Mouse (Mus musculus) left cerebral cortex, adult 2 months (tissue): ENCODE data around the gene Klhl7. TPM values are rescaled to one million over a fixed set of nuclear protein-coding genes. Genes with fewer than 3 reads are reported as not detected.

ENCODE experiments used
- DNase-seq, 2 experiments: peaks; one replicate each; pipeline ENCODE4 v3.0.0; 2021 to 2022; ENCODE audit warnings: low spot score in 2 of 2, mixed read lengths in 1 of 2; ENCODE audit errors: extremely low spot score in 1 of 2
- H3K27ac ChIP-seq: fragments of 200-600 bp; 2 replicates; pipeline ENCODE4 v1.8.1; 2022
- H3K4me3 ChIP-seq: fragments of 200-600 bp; 2 replicates; pipeline ENCODE4 v1.8.1; 2022
- CTCF ChIP-seq: fragments of 200-600 bp; IDR thresholded peaks from 2 replicates; pipeline ENCODE4 v1.8.1; 2022; ENCODE audit warnings: antibody characterized with exemption, mild to moderate bottlenecking, moderate library complexity
- intact Hi-C: fragments of 180-260 bp; cut with DNase I; formaldehyde crosslinking; loops from one replicate; pipeline ENCODE4 v1.15.1; 2025
- long read RNA-seq, 2 experiments: library from polyadenylated mRNA; stranded (forward); transcript quantifications; one replicate each; pipeline ENCODE4 v2.0.0; 2021; ENCODE audit warnings: borderline mapping rate in 2 of 2
- total RNA-seq, 2 experiments: library from RNA; stranded (reverse); gene quantifications; 2 replicates each; pipeline ENCODE4 v1.2.3; 2021

The Klhl7 gene
- 10 to 100 TPM; 88.2 TPM for total RNA-seq
- long read RNA-seq, experiment 1, transcript Klhl7-201 (11 exons, 2,966 nt): major isoform, 60 of 71 reads
- long read RNA-seq, experiment 1, partial matches to known transcripts: 2 of 71 reads
- long read RNA-seq, experiment 1, other reads (novel, unspliced or antisense): 9 of 71 reads
- long read RNA-seq, experiment 2, transcript Klhl7-201 (11 exons, 2,966 nt): major isoform, 41 of 61 reads
- long read RNA-seq, experiment 2, partial matches to known transcripts: 4 of 61 reads
- long read RNA-seq, experiment 2, other reads (novel, unspliced or antisense): 16 of 61 reads

DNA sequence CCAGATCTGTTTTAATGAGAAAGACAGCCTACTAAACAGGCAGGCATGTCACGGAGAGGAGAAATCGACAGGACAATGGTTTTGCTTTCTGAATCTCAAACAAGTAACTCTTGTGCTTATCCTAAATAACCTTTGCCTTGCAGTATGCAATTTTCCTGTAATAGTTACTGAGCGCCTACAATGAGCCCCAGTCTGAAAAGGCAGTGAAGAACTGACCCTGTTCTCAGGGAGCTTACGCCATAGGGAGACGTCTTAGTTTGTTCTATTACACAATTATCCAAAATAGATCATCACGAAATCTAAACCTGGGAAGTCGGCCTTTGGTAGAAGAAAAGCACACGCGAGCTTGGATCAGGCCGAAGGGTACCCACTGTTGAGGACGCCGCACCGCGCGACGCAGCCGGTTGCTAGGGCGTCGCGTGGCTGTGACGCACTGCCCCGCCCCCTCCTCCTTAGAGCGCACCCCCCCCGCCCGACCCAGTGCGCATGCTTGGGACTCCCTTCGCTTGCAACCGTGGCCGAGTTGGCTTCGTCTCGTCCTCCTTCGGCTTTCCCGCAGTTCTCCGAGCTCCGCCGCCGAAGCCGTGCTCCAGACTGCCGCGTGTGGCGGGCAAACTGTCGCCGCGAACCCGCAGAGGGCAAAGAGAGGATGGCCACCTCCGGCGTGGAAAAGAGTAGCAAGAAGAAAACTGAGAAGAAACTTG lies at the start of gene Klhl7:
TSS of gene Klhl7 (plus strand) at position 500 of the 704 bp plus-strand sequence.
- H3K4me3 ChIP-seq: peak within 1 kb of the TSS; percentile 77
- DNase-seq: peak; percentile 85 to 90
- TF ChIP-seq CTCF: no peak; the same call in 1 of the 2 replicates
- intact Hi-C loops: loop anchor here (1.0 kb wide), 1 partner anchor 64 kb away; the partner anchor contains the start of gene Nupl2
- peak within 1 kb of the TSS; percentile 95 for H3K27ac ChIP-seq

DNA sequence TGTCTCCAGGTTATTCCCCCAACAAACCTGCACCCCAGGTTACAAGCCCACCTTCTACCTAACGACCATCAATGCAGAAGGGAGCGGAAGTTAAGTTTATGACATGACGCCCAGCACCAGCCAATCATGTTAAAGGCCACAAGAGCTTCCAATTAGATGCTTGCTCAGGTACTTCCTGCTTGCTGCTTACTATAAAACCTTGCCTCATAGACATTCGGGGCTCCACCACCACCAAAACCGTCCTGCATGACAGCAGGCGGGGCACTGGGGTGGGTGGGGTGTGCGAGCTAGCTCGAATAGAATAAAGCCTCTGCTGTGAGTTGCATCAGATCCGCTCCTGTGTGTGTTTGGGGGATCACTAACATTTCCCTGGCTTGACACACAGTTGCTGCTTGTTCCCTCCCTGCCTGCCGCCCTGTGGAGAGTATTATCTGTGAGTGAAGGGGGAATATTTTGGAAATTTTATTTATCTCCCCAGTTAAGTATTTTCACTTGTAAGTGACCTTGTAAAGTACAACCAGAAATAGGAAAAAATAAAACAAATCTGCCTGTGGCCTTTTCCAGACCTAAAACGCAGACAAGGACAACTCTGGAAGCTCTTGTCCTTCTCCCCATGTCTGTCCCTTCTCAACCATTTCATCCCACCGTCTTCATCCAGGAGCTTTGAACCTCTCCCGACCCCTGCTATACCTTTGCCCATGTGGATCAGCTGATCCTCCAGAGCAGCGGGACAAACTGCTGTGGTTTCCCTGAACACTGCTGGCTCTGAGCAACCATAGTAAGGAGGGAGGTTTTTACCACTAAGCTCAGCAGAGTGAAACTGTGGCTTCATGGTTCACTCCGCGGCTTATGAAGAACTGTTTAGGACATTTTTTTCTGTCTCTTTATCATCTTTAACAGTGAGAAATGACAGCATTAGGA lies 48.4 kb upstream of the Klhl7 start:
- Histone ChIP-seq H3K4me3 (no peak overlapping the region), H3K27ac (no peak overlapping the region)
- intact Hi-C loops: no loop called here
- TF ChIP-seq CTCF: no peak
- DNase-seq: no peak

DNA sequence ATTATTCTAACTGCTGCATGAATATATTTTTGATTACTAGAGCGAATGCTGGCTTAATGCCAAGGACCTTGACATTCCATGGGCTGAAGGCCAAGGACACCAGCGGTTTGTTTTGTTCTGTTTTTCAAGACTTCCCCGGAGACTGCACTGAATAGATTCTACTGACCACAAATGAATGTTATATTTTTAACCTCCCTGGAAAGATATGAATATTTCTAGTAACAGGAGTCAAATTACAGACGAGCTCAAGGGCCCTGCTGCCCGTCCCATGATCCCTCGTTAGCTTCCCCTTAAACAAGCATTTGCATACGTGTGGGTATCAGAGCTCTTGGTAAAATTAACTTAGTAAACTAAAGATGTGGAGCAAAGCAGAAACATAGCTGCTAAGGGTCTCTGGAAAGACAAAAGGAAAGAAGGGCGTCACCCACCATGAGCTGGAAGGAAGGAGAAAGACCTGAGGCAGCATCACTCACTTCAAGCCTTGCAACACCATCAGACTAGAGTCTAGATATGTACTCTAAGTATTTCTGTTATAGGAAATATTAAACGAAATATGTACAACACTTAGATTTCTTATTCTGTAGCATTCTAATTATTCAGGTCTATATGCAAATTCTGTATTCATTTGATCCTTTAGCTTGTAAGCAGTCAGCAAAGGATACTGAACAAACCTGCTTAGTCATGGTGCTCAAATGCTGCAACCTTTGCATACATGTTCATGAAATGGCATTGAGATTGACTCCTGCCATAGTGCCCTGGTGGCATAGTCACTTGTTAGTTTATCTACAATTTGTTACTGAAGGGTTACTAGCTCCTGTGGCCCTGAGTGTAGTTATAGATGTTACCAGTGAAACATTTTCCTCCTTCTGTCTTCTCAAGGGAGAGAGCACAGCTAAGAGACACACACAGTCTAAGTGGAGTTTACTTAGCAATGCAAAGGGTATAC lies 46.9 kb upstream of the Klhl7 start:
- H3K4me3 ChIP-seq: no peak overlapping the region
- DNase-seq: no peak
- no peak for TF ChIP-seq CTCF
- no peak overlapping the region for H3K27ac ChIP-seq
- intact Hi-C loops: no loop called here

GRCm38 (mm10) chr5:24054382-24054781 lies 46.0 kb upstream of the Klhl7 start:
- intact Hi-C loops: no loop called here
- peak; percentile 35 for TF ChIP-seq CTCF

DNA sequence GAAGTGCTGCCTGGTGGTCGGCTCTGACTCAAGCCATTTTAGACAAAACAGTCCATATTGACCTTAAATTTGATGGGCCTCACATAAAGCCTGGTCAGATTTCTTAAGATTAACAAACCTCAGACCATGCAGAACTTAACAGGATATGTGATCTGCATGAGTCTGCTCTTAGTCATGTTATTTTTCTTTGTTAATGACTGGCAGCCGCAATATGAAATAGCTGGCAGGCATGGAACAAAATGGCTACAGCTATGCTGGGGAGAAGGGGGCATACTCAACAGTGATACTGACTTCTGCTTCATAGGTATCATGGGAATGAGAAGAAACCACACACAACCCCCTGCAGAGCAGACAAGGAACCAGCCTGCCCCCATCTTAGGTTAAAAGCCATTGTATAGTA lies 43.5 kb upstream of the Klhl7 start:
- Histone ChIP-seq H3K27ac (no peak overlapping the region), H3K4me3 (no peak overlapping the region)
- intact Hi-C loops: no loop called here
- DNase-seq: no peak
- no peak for TF ChIP-seq CTCF

More at GRCm38 (mm10) chr5:24054382-24054781, 46.0 kb upstream of the Klhl7 start:
- Histone ChIP-seq H3K27ac (no peak overlapping the region), H3K4me3 (no peak overlapping the region)
- DNase-seq: no peak

GRCm38 (mm10) chr5:24057592-24057991 lies 42.8 kb upstream of the Klhl7 start:
- TF ChIP-seq CTCF: no peak; the same call in none of the 2 replicates
- intact Hi-C loops: no loop called here
- no peak for DNase-seq
- H3K27ac ChIP-seq: no peak overlapping the region
- H3K4me3 ChIP-seq: no peak overlapping the region

DNA sequence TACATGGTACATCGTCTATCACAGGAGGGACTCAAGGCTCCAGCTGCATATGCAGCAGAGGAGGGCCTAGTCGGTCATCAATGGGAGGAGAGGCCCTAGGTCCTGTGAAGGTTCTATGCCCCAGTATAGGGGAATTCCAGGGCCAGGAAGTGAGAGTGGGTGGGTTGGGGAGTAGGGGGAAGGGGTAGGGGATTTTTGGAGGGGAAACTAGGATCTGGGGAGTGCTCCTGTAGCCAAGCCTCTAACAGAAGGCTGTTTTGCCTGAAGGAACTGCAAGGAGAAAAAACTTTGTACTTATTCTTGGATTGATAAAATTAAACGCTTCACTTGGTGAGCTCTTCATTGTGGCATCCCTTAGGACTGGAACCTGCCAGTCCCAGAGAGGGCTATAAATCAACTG lies 39.5 kb upstream of the Klhl7 start:
- no peak overlapping the region for H3K4me3 ChIP-seq
- H3K27ac ChIP-seq: no peak overlapping the region
- DNase-seq: no peak
- no peak for TF ChIP-seq CTCF
- intact Hi-C loops: no loop called here

GRCm38 (mm10) chr5:24063034-24063433 lies 37.4 kb upstream of the Klhl7 start:
- intact Hi-C loops: no loop called here
- no peak for TF ChIP-seq CTCF
- H3K27ac ChIP-seq: no peak overlapping the region
- no peak for DNase-seq
- H3K4me3 ChIP-seq: no peak overlapping the region

- TF ChIP-seq CTCF: no peak
- Histone ChIP-seq H3K4me3 (no peak overlapping the region), H3K27ac (no peak overlapping the region)
- intact Hi-C loops: no loop called here
- DNase-seq: no peak
These were observed 36.9 kb upstream of the Klhl7 start for GRCm38 (mm10) chr5:24063545-24063944.

DNA sequence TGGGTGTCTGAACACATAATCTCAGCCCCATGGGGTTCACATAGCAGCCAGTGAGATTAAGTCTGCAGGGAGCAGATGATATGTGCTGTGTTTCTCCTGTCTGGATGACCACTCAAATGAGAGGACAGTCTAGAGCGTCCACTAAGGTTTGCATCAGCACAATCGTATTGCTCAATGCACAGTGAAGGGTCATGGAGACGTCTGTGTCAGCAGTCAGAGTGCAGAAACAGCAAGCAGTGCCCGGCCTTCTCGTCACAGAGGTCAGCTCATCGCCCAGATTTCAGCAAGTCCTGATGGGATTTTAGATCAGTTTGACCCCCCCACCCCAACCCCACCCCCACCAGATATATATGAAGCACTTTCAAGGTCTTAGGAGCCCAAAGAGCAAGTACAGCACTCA lies 31.4 kb upstream of the Klhl7 start:
- no peak for TF ChIP-seq CTCF
- intact Hi-C loops: no loop called here
- no peak overlapping the region for H3K4me3 ChIP-seq
- no peak overlapping the region for H3K27ac ChIP-seq
- DNase-seq: no peak

- TF ChIP-seq CTCF: no peak
- H3K4me3 ChIP-seq: no peak overlapping the region
- intact Hi-C loops: no loop called here
- DNase-seq: no peak
- H3K27ac ChIP-seq: no peak overlapping the region
These were observed 28.4 kb upstream of the Klhl7 start for GRCm38 (mm10) chr5:24072031-24072430.
